Mouse (Mus musculus) limb, embryonic 14.5 days (tissue): ENCODE measurements around the gene Ubald2. TPM values are rescaled to one million over a fixed set of nuclear protein-coding genes. Genes with fewer than 3 reads are reported as not detected.

ENCODE experiments used
- ATAC-seq: fragments of 200-750 bp; cut with Nextera tagmentation; 2 replicates; pipeline ENCODE4 v1.8.0; 2017; ENCODE audit warnings: low read depth, moderate number of reproducible peaks, moderate TSS enrichment; ENCODE audit not compliant: low FRiP score
- DNase-seq: peaks from one replicate; pipeline ENCODE4 v3.0.0-alpha.2; 2015; ENCODE audit warnings: low spot score
- H3K27ac ChIP-seq: fragments of 300-500 bp; sonication (generic); replicated peaks from 2 replicates; pipeline ENCODE4 v1.5.1; 2014; ENCODE audit warnings: low read depth, mild to moderate bottlenecking, low read length, moderate library complexity, mixed read lengths
- H3K27me3 ChIP-seq: fragments of 300-500 bp; sonication (generic); 2 replicates; pipeline ENCODE4 v1.6.1; 2014; ENCODE audit warnings: low read length, mixed read lengths; ENCODE audit not compliant: control insufficient read depth, insufficient read depth
- H3K36me3 ChIP-seq: fragments of 300-500 bp; sonication (generic); 2 replicates; pipeline ENCODE4 v1.6.1; 2014; ENCODE audit warnings: mild to moderate bottlenecking, low read length, moderate library complexity, mixed read lengths; ENCODE audit not compliant: control insufficient read depth, insufficient read depth
- H3K4me1 ChIP-seq: fragments of 300-500 bp; sonication (generic); 2 replicates; pipeline ENCODE4 v1.6.1; 2014; ENCODE audit warnings: antibody characterized with exemption, low read length, mixed read lengths; ENCODE audit not compliant: control insufficient read depth, insufficient read depth
- H3K4me2 ChIP-seq: fragments of 300-500 bp; sonication (generic); replicated peaks from 2 replicates; pipeline ENCODE4 v1.6.1; 2014; ENCODE audit warnings: low read depth, mild to moderate bottlenecking, low read length, moderate library complexity; ENCODE audit not compliant: severe bottlenecking
- H3K4me3 ChIP-seq: fragments of 300-500 bp; sonication (generic); replicated peaks from 2 replicates; pipeline ENCODE4 v1.5.1; 2014; ENCODE audit warnings: low read length
- H3K9ac ChIP-seq: fragments of 300-500 bp; sonication (generic); 2 replicates; pipeline ENCODE4 v1.6.1; 2014; ENCODE audit warnings: mild to moderate bottlenecking, low read depth, low read length, moderate library complexity; ENCODE audit not compliant: severe bottlenecking
- H3K9me3 ChIP-seq: fragments of 300-500 bp; sonication (generic); 2 replicates; pipeline ENCODE4 v1.6.1; 2016; ENCODE audit warnings: low read length; ENCODE audit not compliant: control insufficient read depth
- POLR2A ChIP-seq: fragments of 200-500 bp; IDR thresholded peaks from 2 replicates; pipeline ENCODE4 v1.8.0; 2012; ENCODE audit warnings: inconsistent platforms, mild to moderate bottlenecking, moderate library complexity, borderline replicate concordance; ENCODE audit not compliant: insufficient read depth, insufficient read length; ENCODE audit errors: extremely low read depth
- WGBS: fragments of 180-500 bp; shearing (Covaris S2); extraction: QIAGEN DNeasy Blood & Tissue Kit; methylation state at CpG from one replicate; pipeline ENCODE4 v1.1.7; 2014; 5-methylcytosine and 5-hydroxymethylcytosine counted together
- polyA plus RNA-seq, 2 experiments: library from polyadenylated mRNA; depleted of rRNA in 1 of 2; stranded (reverse) in 1 of 2; unstranded in 1 of 2; fragments of >200 nt; fragmentation: Nextera tagmentation in 1 of 2; extraction: Ambion mirVana in 1 of 2; gene quantifications; 2 replicates each; pipeline versions ENCODE4 v1.2.1 to v1.2.3; 2012 to 2014

Gene Ubald2
- polyA plus RNA-seq, 2 experiments = 46.2 to 131 TPM

DNA sequence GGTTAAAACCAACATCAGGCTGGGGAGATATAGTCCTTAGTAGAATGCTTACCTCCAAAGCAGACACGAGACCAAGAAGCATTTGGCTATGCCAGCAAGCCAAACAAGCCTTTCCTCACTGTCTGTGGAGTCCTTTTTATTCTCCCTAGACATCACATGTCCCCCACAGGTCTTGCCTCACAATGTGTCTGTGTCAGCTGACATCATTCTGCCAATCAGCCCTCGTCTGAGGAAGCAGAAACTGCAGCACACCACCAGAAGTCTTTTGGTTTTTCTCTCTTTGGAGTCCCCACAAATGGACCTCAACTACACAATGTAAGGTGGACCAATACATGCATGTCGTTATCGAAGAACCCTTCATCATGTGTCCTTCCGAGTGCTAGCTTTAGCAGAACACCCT lies 16.8 kb upstream of the Ubald2 start:
- Histone ChIP-seq H3K9me3 (no peaks in the 10 kb centered on the region), H3K4me1 (peaks cover 20% of the 10 kb centered on the region), H3K36me3 (no peaks in the 10 kb centered on the region), H3K27me3 (no peaks in the 10 kb centered on the region), H3K4me2 (no peak overlapping the region), H3K27ac (no peak overlapping the region), H3K4me3 (no peak overlapping the region), H3K9ac (no peak overlapping the region)
- WGBS = 93% methylated on average over 5 of the region's 5 CpGs
- DNase-seq = no peak
- TF ChIP-seq POLR2A = no peak
- no peak for ATAC-seq

DNA sequence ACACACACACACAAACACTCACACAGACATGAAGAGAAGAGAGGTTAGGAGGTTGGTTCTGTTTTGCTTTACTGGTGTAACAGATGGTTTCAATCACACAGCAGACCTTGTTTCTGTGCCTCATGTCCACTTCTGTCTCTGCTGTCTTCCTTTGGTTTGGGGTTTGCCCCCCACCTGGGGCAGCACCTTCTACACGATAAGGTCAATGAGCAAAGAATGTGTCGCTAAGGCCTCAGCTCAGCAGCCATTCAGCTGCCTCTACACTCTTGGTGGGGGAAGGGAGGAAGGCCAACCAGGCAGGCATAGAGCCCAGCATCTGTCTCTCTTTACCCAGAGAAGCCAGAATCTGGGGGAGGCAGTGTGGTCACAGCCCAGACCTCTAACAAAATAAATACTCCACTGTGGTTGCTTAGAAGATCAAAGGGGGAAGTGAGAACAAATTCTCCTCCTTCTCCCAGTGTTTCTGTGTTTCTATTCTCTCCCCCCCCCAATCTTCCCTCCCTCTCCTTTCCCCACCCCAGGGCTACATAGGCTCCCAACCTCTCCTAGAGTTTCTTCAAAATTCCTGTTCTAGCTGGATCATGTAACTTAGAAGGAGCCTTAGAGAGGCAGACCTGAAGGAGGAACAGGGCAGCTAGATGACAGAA lies 15.6 kb upstream of the Ubald2 start:
- WGBS = 0% methylated on average over 2 of the region's 2 CpGs
- Histone ChIP-seq H3K36me3 (no peaks in the 10 kb centered on the region), H3K4me2 (no peak overlapping the region), H3K27ac (peak overlapping the region; percentile 77), H3K4me3 (no peak overlapping the region), H3K27me3 (no peaks in the 10 kb centered on the region), H3K9me3 (no peaks in the 10 kb centered on the region), H3K4me1 (peaks cover 16% of the 10 kb centered on the region), H3K9ac (no peak overlapping the region)
- ATAC-seq (peak; percentile 73; the same call in 1 of the 2 replicates), DNase-seq (peak; percentile 67)
- TF ChIP-seq POLR2A = no peak

DNA sequence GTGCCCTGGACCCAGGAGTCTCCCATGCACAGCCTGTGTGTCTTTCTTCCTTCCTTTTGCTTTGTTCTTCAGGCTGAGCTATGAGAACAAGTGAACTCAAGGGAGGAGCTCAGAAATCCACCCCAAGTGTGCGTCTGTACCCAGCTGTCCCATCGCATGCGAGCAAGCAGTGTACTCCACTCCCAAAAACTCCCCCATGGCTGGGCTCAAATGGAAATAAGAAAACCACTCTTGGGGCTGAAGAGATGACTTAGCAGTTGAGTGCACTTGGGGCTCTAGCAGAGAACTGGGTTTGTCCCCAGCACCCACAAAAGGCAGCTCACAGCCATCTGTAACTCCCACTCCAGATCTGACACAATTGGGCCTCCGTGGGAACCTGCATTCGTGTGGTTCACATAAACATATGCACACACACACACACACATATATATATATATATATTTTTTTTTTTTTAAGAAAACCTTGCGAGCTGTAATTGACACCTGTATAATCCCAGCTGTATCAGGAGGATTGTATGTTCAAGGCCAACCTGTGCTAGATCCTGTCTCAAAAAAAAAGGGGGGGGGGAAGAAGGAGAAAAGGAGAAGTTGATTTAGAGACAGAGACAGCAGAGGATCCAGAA lies 14.9 kb upstream of the Ubald2 start:
- H3K4me2 ChIP-seq = no peak overlapping the region
- H3K4me1 ChIP-seq = peaks cover 14% of the 10 kb centered on the region
- no peaks in the 10 kb centered on the region for H3K27me3 ChIP-seq
- no peaks in the 10 kb centered on the region for H3K36me3 ChIP-seq
- no peak overlapping the region for H3K9ac ChIP-seq
- no peaks in the 10 kb centered on the region for H3K9me3 ChIP-seq
- no peak for DNase-seq
- no peak for TF ChIP-seq POLR2A
- H3K4me3 ChIP-seq = no peak overlapping the region
- WGBS = 76% methylated on average over 6 of the region's 6 CpGs
- no peak for ATAC-seq
- peak overlapping the region; percentile 77 for H3K27ac ChIP-seq

- TF ChIP-seq POLR2A = no peak
- H3K4me2 ChIP-seq = no peak overlapping the region
- WGBS = 68% methylated on average over 6 of the region's 6 CpGs
Observed at GRCm38 (mm10) chr11:116421102-116421501, 12.8 kb upstream of the Ubald2 start.

DNA sequence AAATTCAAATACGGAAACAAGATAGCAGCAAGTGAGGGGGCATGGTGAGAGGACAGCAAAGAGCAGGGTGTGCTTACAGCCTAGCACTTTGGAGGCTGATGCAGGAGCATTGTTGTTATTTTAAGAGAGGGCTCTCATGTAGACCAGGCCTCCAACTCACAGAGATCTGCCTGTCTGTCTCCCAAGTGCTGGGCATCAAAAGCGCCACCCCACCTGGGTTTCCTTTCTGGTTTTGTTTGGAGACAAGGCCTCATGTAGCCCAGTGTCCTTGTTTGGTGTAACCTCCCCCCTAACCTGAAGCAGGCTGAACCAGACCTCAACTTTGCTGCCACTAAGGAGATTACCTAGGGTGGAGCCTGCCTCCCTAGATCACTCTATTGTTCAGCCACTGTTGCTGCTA lies 11.3 kb upstream of the Ubald2 start:
- H3K9ac ChIP-seq = no peak overlapping the region
- no peak overlapping the region for H3K27ac ChIP-seq
- H3K4me1 ChIP-seq = peaks cover 9% of the 10 kb centered on the region
- no peak for ATAC-seq
- TF ChIP-seq POLR2A = no peak
- no peak for DNase-seq
- 90% methylated on average over 2 of the region's 2 CpGs for WGBS
- no peaks in the 10 kb centered on the region for H3K27me3 ChIP-seq
- no peak overlapping the region for H3K4me2 ChIP-seq
- H3K4me3 ChIP-seq = no peak overlapping the region
- H3K9me3 ChIP-seq = no peaks in the 10 kb centered on the region
- H3K36me3 ChIP-seq = no peaks in the 10 kb centered on the region

More at GRCm38 (mm10) chr11:116421102-116421501, 12.8 kb upstream of the Ubald2 start:
- no peaks in the 10 kb centered on the region for H3K27me3 ChIP-seq
- no peak overlapping the region for H3K4me3 ChIP-seq
- H3K9ac ChIP-seq = no peak overlapping the region
- DNase-seq (no peak), ATAC-seq (no peak)
- H3K4me1 ChIP-seq = peaks cover 12% of the 10 kb centered on the region
- no peak overlapping the region for H3K27ac ChIP-seq
- no peaks in the 10 kb centered on the region for H3K9me3 ChIP-seq
- no peaks in the 10 kb centered on the region for H3K36me3 ChIP-seq

DNA sequence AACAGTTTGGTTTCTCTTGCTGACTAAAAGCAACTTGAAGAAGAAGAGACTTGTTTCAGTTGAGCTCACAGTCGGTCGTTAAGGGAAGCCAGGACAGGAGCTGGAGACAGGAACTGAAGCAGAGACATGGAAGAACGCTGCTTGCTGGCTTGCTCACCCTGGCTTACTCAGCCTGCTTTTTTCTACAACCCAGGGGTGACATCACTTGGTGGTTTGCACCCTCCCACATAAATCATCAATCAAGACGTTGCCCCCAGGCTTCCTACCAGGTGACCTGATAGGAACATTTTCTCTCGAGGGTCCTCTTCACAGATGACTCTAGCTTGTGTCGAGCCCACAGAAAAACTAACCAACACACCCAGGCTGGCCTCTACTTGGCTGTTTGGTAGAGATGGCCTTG lies 10.7 kb upstream of the Ubald2 start:
- Histone ChIP-seq H3K4me2 (no peak overlapping the region), H3K27ac (no peak overlapping the region), H3K4me1 (peaks cover 7% of the 10 kb centered on the region), H3K9ac (no peak overlapping the region), H3K36me3 (no peaks in the 10 kb centered on the region), H3K9me3 (no peaks in the 10 kb centered on the region), H3K4me3 (no peak overlapping the region), H3K27me3 (no peaks in the 10 kb centered on the region)
- ATAC-seq = no peak
- DNase-seq = no peak
- TF ChIP-seq POLR2A = no peak
- 72% methylated on average over 6 of the region's 6 CpGs for WGBS
